13 mouse cellular contexts compared by ENCODE assay signal in the genomic region with DNA sequence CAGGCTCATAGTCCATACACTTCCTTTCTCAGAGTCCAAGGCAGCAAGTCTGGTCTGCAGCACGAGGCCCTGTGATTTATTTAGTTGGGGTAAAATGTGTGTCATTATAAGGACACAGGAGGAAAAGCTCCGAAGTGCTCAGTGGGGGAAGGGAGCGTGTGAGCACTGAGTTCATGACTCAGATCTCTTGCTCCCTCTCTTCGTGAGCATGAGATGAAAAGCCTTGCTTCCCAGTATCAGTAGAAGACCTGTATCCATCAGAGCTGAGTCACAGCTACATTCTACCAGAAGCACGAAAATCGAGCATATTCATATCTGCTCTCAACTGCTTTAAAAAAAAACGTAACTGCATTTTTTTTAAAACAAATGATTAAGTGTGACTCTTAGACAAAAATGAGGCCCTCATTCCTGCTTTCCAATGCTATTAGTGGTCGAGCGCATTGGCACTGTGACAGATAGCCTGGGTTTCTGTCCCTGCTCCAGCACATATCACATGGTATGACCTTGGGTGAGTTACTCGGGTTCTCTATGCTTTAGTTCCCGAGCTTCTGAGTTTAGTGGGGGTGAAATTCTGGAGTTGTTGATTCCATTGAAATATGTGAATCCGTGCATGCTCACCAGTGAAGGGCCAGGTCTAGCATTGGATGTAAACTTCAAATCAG.
DNase-seq lines count a peak whose midpoint lies in the region; ATAC-seq and TF ChIP-seq lines count a peak whose summit lies in the region.
"Had no signal": no experiment of that assay in that cellular context is flagged by ENCODE, and none has a peak within 500 bp of the region (broad histone marks: within the 10 kb centered on the region; RNA-seq: fewer than 3 reads in every experiment).

No protein-coding gene starts in this region.

- no peak overlapping the region for H3K4me3 ChIP-seq in hindbrain, postnatal 0 days (ENCODE audit: low read length)
- H3K4me3 ChIP-seq in hindbrain, embryonic 11.5 days (ENCODE audit: low read depth, low read length), result no peak overlapping the region
- H3K4me3 ChIP-seq in hindbrain, embryonic 13.5 days, result no peak overlapping the region
- H3K4me3 ChIP-seq: embryonic facial prominence, embryonic 15.5 days; neural tube, embryonic 12.5 days had no signal

- H3K27ac ChIP-seq in hindbrain, postnatal 0 days, result no peak overlapping the region
- H3K27ac ChIP-seq in hindbrain, embryonic 11.5 days (ENCODE audit: low read depth, low read length), result no peak overlapping the region
- H3K27ac ChIP-seq in hindbrain, embryonic 13.5 days, result no peak overlapping the region
- H3K27ac ChIP-seq: embryonic facial prominence, embryonic 15.5 days; neural tube, embryonic 12.5 days had no signal

- no peak overlapping the region for H3K9ac ChIP-seq in hindbrain, postnatal 0 days (replicated peaks; ENCODE audit: low read length)
- no peak overlapping the region for H3K9ac ChIP-seq in hindbrain, embryonic 11.5 days (ENCODE audit: low read depth, low read length)
- no peak overlapping the region for H3K9ac ChIP-seq in hindbrain, embryonic 13.5 days
- H3K9ac ChIP-seq: embryonic facial prominence, embryonic 15.5 days; neural tube, embryonic 12.5 days had no signal

- no peaks in the 10 kb centered on the region for H3K36me3 ChIP-seq in hindbrain, postnatal 0 days (ENCODE audit: insufficient read depth, low read length)
- no peaks in the 10 kb centered on the region for H3K36me3 ChIP-seq in hindbrain, embryonic 11.5 days (ENCODE audit: control insufficient read depth, insufficient read depth, low read length)
- no peaks in the 10 kb centered on the region for H3K36me3 ChIP-seq in hindbrain, embryonic 13.5 days
- H3K36me3 ChIP-seq: embryonic facial prominence, embryonic 15.5 days; neural tube, embryonic 12.5 days had no signal

- DNase-seq in adrenal gland, adult (ENCODE audit: inconsistent age in 2 of 2, low spot score in 1 of 2), result peak; percentile 37 to 53
- DNase-seq in adrenal gland, adult 8-10 months, result no peak
- DNase-seq in hindbrain, postnatal 0 days (ENCODE audit: low spot score), result peak; percentile 37
- no peak for DNase-seq in hindbrain, embryonic 11.5 days (ENCODE audit: low spot score)
- DNase-seq in 416B (ENCODE audit: low read depth), result peak; percentile 65
- peak; percentile 46 for DNase-seq in kidney, postnatal 14 days
- DNase-seq in urinary bladder, postnatal 10 days (ENCODE audit: low spot score), result no peak
- DNase-seq: heart, adult 11 months; layer of hippocampus, adult 9-11 months; right cerebral cortex, postnatal 14 days had no signal

- no peaks in the 10 kb centered on the region for H3K27me3 ChIP-seq in hindbrain, postnatal 0 days (ENCODE audit: insufficient read depth, low read length)
- no peaks in the 10 kb centered on the region for H3K27me3 ChIP-seq in hindbrain, embryonic 11.5 days (ENCODE audit: control insufficient read depth, insufficient read depth, low read length)
- no peaks in the 10 kb centered on the region for H3K27me3 ChIP-seq in hindbrain, embryonic 13.5 days
- H3K27me3 ChIP-seq: embryonic facial prominence, embryonic 15.5 days; neural tube, embryonic 12.5 days had no signal

- H3K4me2 ChIP-seq in hindbrain, postnatal 0 days (ENCODE audit: low read depth, low read length), result no peak overlapping the region
- no peak overlapping the region for H3K4me2 ChIP-seq in hindbrain, embryonic 11.5 days (replicated peaks; ENCODE audit: low read depth, low read length)
- H3K4me2 ChIP-seq in hindbrain, embryonic 13.5 days, result no peak overlapping the region
- H3K4me2 ChIP-seq: embryonic facial prominence, embryonic 15.5 days; neural tube, embryonic 12.5 days had no signal

- no peak for TF ChIP-seq CTCF in hindbrain, postnatal 0 days (IDR thresholded peaks at IDR 0.05; ENCODE audit: low read depth)

- H3K4me1 ChIP-seq in hindbrain, postnatal 0 days (ENCODE audit: insufficient read depth, low read length), result no peaks in the 10 kb centered on the region
- no peaks in the 10 kb centered on the region for H3K4me1 ChIP-seq in hindbrain, embryonic 11.5 days (replicated peaks; ENCODE audit: control insufficient read depth, insufficient read depth, low read length)
- H3K4me1 ChIP-seq in hindbrain, embryonic 13.5 days (replicated peaks), result no peaks in the 10 kb centered on the region

- no peak for ATAC-seq in hindbrain, postnatal 0 days
- no peak for ATAC-seq in hindbrain, embryonic 11.5 days (ENCODE audit: low FRiP score)
- ATAC-seq in hindbrain, embryonic 13.5 days (ENCODE audit: low FRiP score), result no peak

- 69% methylated on average over 12 of the region's 12 CpGs for WGBS in hindbrain, postnatal 0 days
- WGBS in hindbrain, embryonic 11.5 days, result 84% methylated on average over 12 of the region's 12 CpGs
- WGBS in hindbrain, embryonic 13.5 days, result 81% methylated on average over 12 of the region's 12 CpGs

- no peaks in the 10 kb centered on the region for H3K9me3 ChIP-seq in hindbrain, postnatal 0 days (ENCODE audit: low read length)
- H3K9me3 ChIP-seq in hindbrain, embryonic 11.5 days (ENCODE audit: control insufficient read depth, low read length), result no peaks in the 10 kb centered on the region
- no peaks in the 10 kb centered on the region for H3K9me3 ChIP-seq in hindbrain, embryonic 13.5 days
- H3K9me3 ChIP-seq: embryonic facial prominence, embryonic 15.5 days; neural tube, embryonic 12.5 days had no signal

Comparison
In these comparisons a context has a peak if more than half of its experiments do, and no peak if none do; other contexts are left out.
1. DNase-seq: peak in adrenal gland, adult (2 of 2), hindbrain, postnatal 0 days (single experiment), 416B (single experiment) and kidney, postnatal 14 days (single experiment); none in adrenal gland, adult 8-10 months (single experiment), hindbrain, embryonic 11.5 days (single experiment) and urinary bladder, postnatal 10 days (single experiment).